Mouse (Mus musculus) MEL (cell line): ENCODE data around the gene Lrrc71. TPM values are rescaled to one million over a fixed set of nuclear protein-coding genes. Genes with fewer than 3 reads are reported as not detected.

Source experiments
- DNase-seq: peaks from one replicate; pipeline ENCODE4 v3.0.0; 2011; ENCODE audit warnings: low read depth, low spot score
- H3K27ac ChIP-seq: 2 replicates; pipeline ENCODE4 v1.5.1; 2012; ENCODE audit warnings: low read depth, mild to moderate bottlenecking, control low read depth, low read length, moderate library complexity; ENCODE audit not compliant: control insufficient read depth
- H3K27me3 ChIP-seq, 2 experiments: fragments of 150-350 bp in 1 of 2; sonication (generic) in 1 of 2; 2 replicates each; pipeline ENCODE4 v1.6.1; 2012; ENCODE audit warnings: low read length in 2 of 2, mild to moderate bottlenecking in 2 of 2, improper control_type of control experiment in 1 of 2, moderate library complexity in 1 of 2; ENCODE audit not compliant: insufficient read depth in 2 of 2, control insufficient read depth in 1 of 2
- H3K36me3 ChIP-seq, 2 experiments: 2 replicates each; pipeline ENCODE4 v1.6.1; 2012 to 2014; ENCODE audit warnings: low read length in 2 of 2, improper control_type of control experiment in 1 of 2, inconsistent platforms in 1 of 2, mild to moderate bottlenecking in 1 of 2; ENCODE audit not compliant: insufficient read depth in 2 of 2, control insufficient read depth in 1 of 2
- H3K4me1 ChIP-seq, 2 experiments: fragments of 150-350 bp in 1 of 2; sonication (generic) in 1 of 2; 2 replicates each; pipeline ENCODE4 v1.6.1; 2012; ENCODE audit warnings: low read length in 2 of 2, improper control_type of control experiment in 1 of 2, mild to moderate bottlenecking in 1 of 2; ENCODE audit not compliant: insufficient read depth in 2 of 2, control insufficient read depth in 1 of 2
- H3K4me3 ChIP-seq, 2 experiments: fragments of 150-350 bp in 1 of 2; sonication (generic) in 1 of 2; 2 replicates each; pipeline ENCODE4 v1.5.1; 2012; ENCODE audit warnings: low read depth in 2 of 2, low read length in 2 of 2, mild to moderate bottlenecking in 2 of 2, moderate library complexity in 2 of 2, control low read depth in 1 of 2, improper control_type of control experiment in 1 of 2; ENCODE audit not compliant: control insufficient read depth in 1 of 2, insufficient read depth in 1 of 2
- H3K79me2 ChIP-seq: 2 replicates; pipeline ENCODE4 v1.6.1; 2012; ENCODE audit warnings: mild to moderate bottlenecking, low read length, moderate library complexity; ENCODE audit not compliant: control insufficient read depth, poor library complexity, insufficient read depth
- H3K9ac ChIP-seq: 2 replicates; pipeline ENCODE4 v1.6.1; 2012; ENCODE audit warnings: low read depth, mild to moderate bottlenecking, control low read depth, low read length, moderate library complexity; ENCODE audit not compliant: control insufficient read depth, poor library complexity, severe bottlenecking
- H3K9me3 ChIP-seq: fragments of 150-350 bp; sonication (generic); replicated peaks from 2 replicates; pipeline ENCODE4 v1.6.1; 2012; ENCODE audit warnings: mild to moderate bottlenecking, low read length, improper control_type of control experiment, moderate library complexity; ENCODE audit not compliant: insufficient read depth
- CHD2 ChIP-seq: IDR thresholded peaks from 2 replicates; pipeline ENCODE4 v1.6.1; 2011; ENCODE audit warnings: low read length, improper control_type of control experiment
- E2F4 ChIP-seq: IDR thresholded peaks from 2 replicates; pipeline ENCODE4 v1.6.1; 2011; ENCODE audit warnings: low read depth, low read length, improper control_type of control experiment, borderline replicate concordance
- HCFC1 ChIP-seq: IDR thresholded peaks from 2 replicates; pipeline ENCODE4 v1.6.1; 2012; ENCODE audit warnings: low read depth, mild to moderate bottlenecking, inconsistent platforms, low read length, improper control_type of control experiment, moderate library complexity
- KAT2A ChIP-seq: conservative IDR thresholded peaks from 2 replicates; pipeline ENCODE4 v1.6.1; 2012; ENCODE audit warnings: low read depth, low read length, improper control_type of control experiment, inconsistent platforms
- MAFK ChIP-seq: IDR thresholded peaks from 2 replicates; pipeline ENCODE4 v1.6.1; 2011; ENCODE audit warnings: low read depth, mild to moderate bottlenecking, low read length, improper control_type of control experiment, borderline replicate concordance
- MAX ChIP-seq: IDR thresholded peaks from 2 replicates; pipeline ENCODE4 v1.6.1; 2011; ENCODE audit warnings: low read length, improper control_type of control experiment
- MAZ ChIP-seq: IDR thresholded peaks from 2 replicates; pipeline ENCODE4 v1.6.1; 2012; ENCODE audit warnings: low read depth, mild to moderate bottlenecking, inconsistent platforms, low read length, improper control_type of control experiment
- MEF2A ChIP-seq: IDR thresholded peaks from 2 replicates; pipeline ENCODE4 v1.6.1; 2014; ENCODE audit warnings: low read depth, mild to moderate bottlenecking, inconsistent platforms, low read length, improper control_type of control experiment; ENCODE audit not compliant: poor library complexity, insufficient replicate concordance, severe bottlenecking; ENCODE audit errors: extremely low read depth
- MYC ChIP-seq: IDR thresholded peaks from 2 replicates; pipeline ENCODE4 v1.6.1; 2011; ENCODE audit warnings: low read depth, mild to moderate bottlenecking, low read length, improper control_type of control experiment, moderate library complexity
- NELFE ChIP-seq: IDR thresholded peaks from 2 replicates; pipeline ENCODE4 v1.6.1; 2011; ENCODE audit warnings: low read depth, low read length, improper control_type of control experiment
- POLR2AphosphoS2 ChIP-seq: IDR thresholded peaks from 2 replicates; pipeline ENCODE4 v1.6.1; 2011; ENCODE audit warnings: low read length, improper control_type of control experiment
- RAD21 ChIP-seq: IDR thresholded peaks from 2 replicates; pipeline ENCODE4 v1.6.1; 2011; ENCODE audit warnings: mild to moderate bottlenecking, low read depth, low read length, improper control_type of control experiment
- RCOR1 ChIP-seq: IDR thresholded peaks from 2 replicates; pipeline ENCODE4 v1.6.1; 2012; ENCODE audit warnings: low read depth, mild to moderate bottlenecking, inconsistent platforms, low read length, improper control_type of control experiment
- SMC3 ChIP-seq: IDR thresholded peaks from 2 replicates; pipeline ENCODE4 v1.6.1; 2011; ENCODE audit warnings: low read depth, low read length, improper control_type of control experiment
- TAL1 ChIP-seq: IDR thresholded peaks from 2 replicates; pipeline ENCODE4 v1.6.1; 2012; ENCODE audit warnings: mild to moderate bottlenecking, inconsistent platforms, low read length, moderate library complexity, mixed read lengths
- USF1 ChIP-seq: IDR thresholded peaks from 2 replicates; pipeline ENCODE4 v1.6.1; 2014; ENCODE audit warnings: low read depth, mild to moderate bottlenecking, inconsistent platforms, low read length, improper control_type of control experiment, moderate library complexity
- ZC3H11A ChIP-seq: IDR thresholded peaks from 2 replicates; pipeline ENCODE4 v1.6.1; 2012; ENCODE audit warnings: low read depth, mild to moderate bottlenecking, inconsistent platforms, low read length, improper control_type of control experiment
- ZNF384 ChIP-seq: IDR thresholded peaks from 2 replicates; pipeline ENCODE4 v1.6.1; 2012; ENCODE audit warnings: low read depth, mild to moderate bottlenecking, inconsistent platforms, low read length, improper control_type of control experiment
- polyA plus RNA-seq, 2 experiments: library from polyadenylated mRNA; stranded (reverse) in 1 of 2; unstranded in 1 of 2; fragments of >175 nt in 1 of 2; fragments of >200 nt in 1 of 2; gene quantifications; 2 replicates each; pipeline versions ENCODE4 v1.2.1 to v1.2.4; 2012; ENCODE audit warnings: low replicate concordance in 2 of 2, low read depth in 1 of 2; ENCODE audit not compliant: insufficient read length in 2 of 2, insufficient read depth in 1 of 2, missing spikeins in 1 of 2
- total RNA-seq: library from RNA; depleted of rRNA; stranded (reverse); fragments of 300-350 nt; gene quantifications from 2 replicates; pipeline ENCODE4 v1.2.3, GENCODE M21; 2012; rRNA removed

The Lrrc71 gene
- total RNA-seq (0.04 TPM in 1 of 2 replicates, not detected in the other), polyA plus RNA-seq (not detected)

- no peak within 1 kb of the TSS for H3K9ac ChIP-seq
- no peak within 1 kb of the TSS for H3K4me3 ChIP-seq
- no peak for DNase-seq
- TF ChIP-seq ZC3H11A, result no peak
- no peaks in the 10 kb centered on the region for H3K4me1 ChIP-seq
- peaks cover 0 to 1% of the 10 kb centered on the region in 2 experiments; a peak in 1 of 4 replicates for H3K27me3 ChIP-seq
- H3K36me3 ChIP-seq, result no peaks in the 10 kb centered on the region
- H3K9me3 ChIP-seq, result no peaks in the 10 kb centered on the region
- no peak within 1 kb of the TSS for H3K27ac ChIP-seq
- no peaks in the 10 kb centered on the region for H3K79me2 ChIP-seq
These were observed at the start of gene Lrrc71 for GRCm38 (mm10) chr3:87748431-87748830. TSS of gene Lrrc71 (minus strand) at chr3:87748625.

GRCm38 (mm10) chr3:87796736-87797334 lies 48.4 kb upstream of the Lrrc71 start, which contains the start of gene Insrr:
TSS of gene Insrr (plus strand) at chr3:87796951.
- Histone ChIP-seq H3K9ac (no peak within 1 kb of the TSS), H3K79me2 (no peaks in the 10 kb centered on the region)
- no peak for TF ChIP-seq E2F4
- no peak for TF ChIP-seq ZNF384
- TF ChIP-seq RCOR1, result no peak
- no peak for TF ChIP-seq USF1
- TF ChIP-seq RAD21, result no peak
- TF ChIP-seq MAX, result no peak
- TF ChIP-seq MAZ, result no peak
- no peak for TF ChIP-seq SMC3
- no peak for TF ChIP-seq NELFE
- TF ChIP-seq HCFC1, result no peak
- TF ChIP-seq MAFK, result no peak
- TF ChIP-seq MYC, result no peak
- no peak for TF ChIP-seq MEF2A
- no peak for TF ChIP-seq KAT2A
- TF ChIP-seq CHD2, result no peak
- no peak for TF ChIP-seq ZC3H11A
- no peak for TF ChIP-seq POLR2AphosphoS2
- no peak for TF ChIP-seq TAL1
- TF ChIP-seq, all 39 proteins: peak for 0

More at GRCm38 (mm10) chr3:87796736-87797334, 48.4 kb upstream of the Lrrc71 start, which contains the start of gene Insrr:
- Histone ChIP-seq H3K9me3 (no peaks in the 10 kb centered on the region), H3K4me3 (no peak within 1 kb of the TSS), H3K4me1 (peaks cover 0 to 11% of the 10 kb centered on the region in 2 experiments; a peak in 2 of 4 replicates), H3K27me3 (peaks cover 0 to 10% of the 10 kb centered on the region in 2 experiments; a peak in 3 of 4 replicates), H3K27ac (no peak within 1 kb of the TSS), H3K36me3 (peaks cover 0 to 2% of the 10 kb centered on the region in 2 experiments; a peak in 1 of 4 replicates)
- no peak for DNase-seq
